Mouse (Mus musculus) cortical plate, adult 2 months (tissue): Measurements from ENCODE around the gene Rgma. TPM values are rescaled to one million over a fixed set of nuclear protein-coding genes. Genes with fewer than 3 reads are reported as not detected.

Experiments used
- H3K27ac ChIP-seq: fragments of 200-500 bp; 2 replicates; pipeline ENCODE4 v1.5.1; 2012; ENCODE audit warnings: low read length, control low read depth, inconsistent platforms; ENCODE audit not compliant: insufficient read depth
- H3K4me1 ChIP-seq: fragments of 200-500 bp; 2 replicates; pipeline ENCODE4 v1.6.1; 2011; ENCODE audit warnings: low read length; ENCODE audit not compliant: control insufficient read depth, insufficient read depth
- H3K4me3 ChIP-seq: fragments of 200-500 bp; 2 replicates; pipeline ENCODE4 v1.5.1; 2011; ENCODE audit warnings: mild to moderate bottlenecking, low read length, control low read depth; ENCODE audit not compliant: insufficient read depth
- CTCF ChIP-seq: fragments of 200-500 bp; IDR thresholded peaks from 2 replicates; pipeline ENCODE4 v1.5.1; 2011; ENCODE audit warnings: mild to moderate bottlenecking, control low read depth, low read length; ENCODE audit not compliant: insufficient read depth; ENCODE audit errors: extremely low read depth
- POLR2A ChIP-seq: fragments of 200-500 bp; IDR thresholded peaks from 2 replicates; pipeline ENCODE4 v1.6.1; 2011; ENCODE audit warnings: mild to moderate bottlenecking, low read length, control low read depth; ENCODE audit not compliant: insufficient read depth; ENCODE audit errors: extremely low read depth
- polyA plus RNA-seq: library from polyadenylated mRNA; depleted of rRNA; stranded (reverse); fragments of >200 nt; gene quantifications from 2 replicates; pipeline ENCODE4 v1.2.3, GENCODE M21; 2012

The Rgma gene
- polyA plus RNA-seq, 1 experiment = 29.4 TPM

GRCm38 (mm10) chr7:73425451-73425850, 50.1 kb downstream of the Rgma start:
- Histone ChIP-seq H3K4me3 (no peak overlapping the region), H3K4me1 (0 out of 2 replicates have a peak, but pooled peaks cover 3% of the 10 kb centered on the region), H3K27ac (peak overlapping the region; percentile 42; the same call in 1 of the 2 replicates)
- no peak for TF ChIP-seq CTCF
- TF ChIP-seq POLR2A = no peak

DNA sequence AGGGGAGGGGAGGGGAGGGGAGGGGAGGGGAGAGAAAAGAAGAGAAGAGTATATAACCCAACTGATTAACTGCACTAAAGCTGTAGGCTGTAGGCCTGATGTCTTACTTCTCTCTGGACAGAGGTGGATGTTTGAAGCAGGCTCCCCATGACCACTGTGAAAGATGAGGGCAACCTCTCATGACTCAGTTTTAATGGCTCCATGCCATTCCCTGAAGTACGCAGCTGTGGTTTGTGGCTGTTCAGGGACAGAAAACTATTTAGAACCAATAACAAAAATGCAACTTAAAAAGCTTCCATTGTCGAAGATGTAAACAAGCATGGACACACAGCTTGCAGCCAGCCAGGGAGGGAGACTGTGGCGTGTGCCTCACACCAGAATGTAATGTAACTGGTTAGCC, 50.9 kb downstream of the Rgma start:
- Histone ChIP-seq H3K4me3 (no peak overlapping the region), H3K27ac (no peak overlapping the region), H3K4me1 (0 out of 2 replicates have a peak, but pooled peaks cover 3% of the 10 kb centered on the region)
- TF ChIP-seq POLR2A (no peak), CTCF (no peak)

GRCm38 (mm10) chr7:73426752-73427386, 51.6 kb downstream of the Rgma start:
- no peak overlapping the region for H3K4me3 ChIP-seq
- TF ChIP-seq CTCF (no peak), POLR2A (no peak)
- 0 out of 2 replicates have a peak, but pooled peaks cover 3% of the 10 kb centered on the region for H3K4me1 ChIP-seq
- H3K27ac ChIP-seq = no peak overlapping the region

- no peak for TF ChIP-seq POLR2A
- TF ChIP-seq CTCF = no peak
- no peak overlapping the region for H3K27ac ChIP-seq
- H3K4me3 ChIP-seq = no peak overlapping the region
- H3K4me1 ChIP-seq = 0 out of 2 replicates have a peak, but pooled peaks cover 3% of the 10 kb centered on the region
These were observed 52.5 kb downstream of the Rgma start for GRCm38 (mm10) chr7:73427794-73428193.

DNA sequence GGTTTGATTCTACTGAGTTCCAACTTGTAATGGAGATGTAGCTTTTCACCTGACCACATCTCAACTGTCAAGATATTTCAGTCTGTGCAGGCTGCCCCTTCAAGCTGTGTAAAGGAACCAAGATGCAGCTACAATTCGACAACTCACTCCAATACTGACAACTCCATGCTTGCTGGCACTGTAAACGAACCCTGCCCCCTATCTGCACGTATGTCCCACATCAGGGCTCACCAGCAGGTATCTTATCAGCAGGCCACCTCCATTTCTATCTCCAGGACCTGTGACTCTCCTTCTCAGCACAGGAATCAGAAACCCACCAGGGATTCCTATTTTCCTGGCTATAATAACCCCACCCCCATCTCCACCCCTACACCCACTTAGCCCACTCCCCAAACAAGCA, 53.2 kb downstream of the Rgma start:
- Histone ChIP-seq H3K4me1 (peaks cover 3% of the 10 kb centered on the region; the same call in 1 of the 2 replicates), H3K4me3 (no peak overlapping the region), H3K27ac (no peak overlapping the region)
- no peak for TF ChIP-seq CTCF
- no peak for TF ChIP-seq POLR2A

- TF ChIP-seq POLR2A = no peak
- TF ChIP-seq CTCF = no peak
- Histone ChIP-seq H3K4me1 (peaks cover 6% of the 10 kb centered on the region), H3K27ac (no peak overlapping the region), H3K4me3 (no peak overlapping the region)
These were observed 58.5 kb downstream of the Rgma start for GRCm38 (mm10) chr7:73433637-73434335.

DNA sequence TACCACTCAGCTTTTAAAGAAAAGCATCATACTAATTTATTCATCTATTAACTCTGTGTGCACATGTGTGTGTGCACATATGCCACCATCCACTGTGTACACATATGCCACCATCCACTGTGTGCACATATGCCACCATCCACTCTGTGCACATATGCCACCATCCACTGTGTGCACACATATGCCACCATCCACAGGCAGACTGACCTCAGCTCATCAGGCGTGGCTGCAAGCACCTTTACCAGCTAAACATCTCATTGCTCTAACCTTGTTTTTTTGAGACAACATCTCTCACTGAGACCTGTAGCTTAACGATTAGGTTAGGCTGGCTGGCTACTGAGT, 59.0 kb downstream of the Rgma start:
- Histone ChIP-seq H3K4me1 (peaks cover 6% of the 10 kb centered on the region), H3K4me3 (no peak overlapping the region), H3K27ac (no peak overlapping the region)
- TF ChIP-seq CTCF (no peak), POLR2A (no peak)

DNA sequence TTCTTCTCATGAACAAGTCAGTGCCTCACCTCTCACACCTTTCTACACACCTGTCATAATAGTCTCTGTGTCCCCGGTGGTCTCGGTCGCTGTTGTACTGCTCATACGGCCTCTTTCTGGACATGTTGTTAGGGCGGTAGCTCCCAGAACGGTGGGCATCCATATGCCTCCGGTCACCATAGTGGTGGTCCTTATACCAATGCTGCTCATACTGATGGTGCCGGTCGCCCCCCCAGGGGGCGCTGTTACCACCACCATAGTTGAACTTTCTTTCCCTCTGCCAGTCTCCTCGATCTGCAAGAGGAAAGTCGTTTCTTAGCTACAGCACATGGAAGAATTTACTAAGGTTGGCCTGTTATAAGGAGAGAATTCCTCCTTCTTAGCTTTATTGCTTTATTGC, 60.4 kb downstream of the Rgma start:
- H3K27ac ChIP-seq = no peak overlapping the region
- TF ChIP-seq POLR2A (no peak), CTCF (peak; percentile 24; the same call in 1 of the 2 replicates)
- peaks cover 6% of the 10 kb centered on the region for H3K4me1 ChIP-seq
- no peak overlapping the region for H3K4me3 ChIP-seq

GRCm38 (mm10) chr7:73441802-73442201, 66.5 kb downstream of the Rgma start:
- H3K4me1 ChIP-seq = no peaks in the 10 kb centered on the region; the same call in 1 of the 2 replicates
- H3K4me3 ChIP-seq = no peak overlapping the region
- H3K27ac ChIP-seq = no peak overlapping the region
- TF ChIP-seq POLR2A (no peak), CTCF (no peak)

DNA sequence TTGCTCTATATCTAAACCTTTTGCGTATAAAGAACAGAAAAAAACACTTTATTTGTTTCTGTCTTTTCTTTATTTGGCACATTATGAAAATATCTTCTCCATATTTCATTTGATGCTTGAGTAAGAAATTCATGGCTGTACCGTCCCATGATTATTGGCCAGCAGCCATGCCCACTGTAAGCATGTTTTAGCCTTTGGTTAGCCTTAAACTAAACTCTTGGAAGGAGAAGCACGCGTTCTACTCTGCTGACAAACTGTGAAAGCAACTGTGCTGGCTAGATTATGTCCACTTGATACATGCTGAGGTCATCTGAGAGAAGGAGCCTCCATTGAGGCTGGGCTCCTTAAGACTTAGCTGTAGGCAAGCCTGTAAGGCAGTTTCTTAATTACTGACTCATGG, 66.9 kb downstream of the Rgma start:
- no peak overlapping the region for H3K4me3 ChIP-seq
- no peaks in the 10 kb centered on the region; the same call in 1 of the 2 replicates for H3K4me1 ChIP-seq
- no peak overlapping the region for H3K27ac ChIP-seq
- no peak for TF ChIP-seq CTCF
- no peak for TF ChIP-seq POLR2A
